Mouse (Mus musculus) cerebellum, adult 11 months (tissue): Measurements from ENCODE around the gene Gsg1l.

ENCODE experiments used
- DNase-seq: peaks from one replicate; pipeline ENCODE4 v3.0.0; 2022

The Gsg1l gene

DNA sequence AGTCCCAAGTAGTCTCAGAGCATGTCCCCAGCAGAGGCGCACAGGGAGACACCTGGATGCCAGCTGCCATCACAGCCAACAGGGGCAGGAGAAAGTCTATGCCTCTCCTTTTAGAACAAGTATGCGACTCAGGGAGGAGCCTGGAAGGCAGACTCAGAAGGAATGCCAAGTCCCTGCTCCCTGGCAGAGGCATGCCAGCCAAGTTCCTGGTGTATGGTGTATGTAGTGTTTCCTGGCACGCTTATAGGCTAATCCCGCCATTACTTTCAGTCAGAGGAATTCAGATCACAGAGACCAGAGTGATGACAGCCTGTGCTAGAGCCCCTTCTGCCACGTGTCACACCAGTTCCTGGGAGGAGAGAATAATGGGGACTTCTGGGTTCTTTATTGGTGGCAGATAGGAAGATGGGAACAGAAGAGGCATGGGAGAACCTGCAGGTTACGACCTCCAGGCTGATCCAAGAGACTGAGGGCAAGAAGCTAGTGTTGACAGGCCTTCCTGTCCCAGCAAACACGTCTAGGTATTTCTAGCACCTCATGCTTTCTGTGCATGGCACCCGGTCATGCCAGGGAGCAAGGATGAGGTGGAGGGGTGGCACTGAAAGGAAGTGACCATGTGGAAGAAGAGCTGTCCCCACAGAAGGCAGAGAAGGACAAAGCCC is 235.2 kb downstream of the Gsg1l start:
- DNase-seq, result no peak

DNA sequence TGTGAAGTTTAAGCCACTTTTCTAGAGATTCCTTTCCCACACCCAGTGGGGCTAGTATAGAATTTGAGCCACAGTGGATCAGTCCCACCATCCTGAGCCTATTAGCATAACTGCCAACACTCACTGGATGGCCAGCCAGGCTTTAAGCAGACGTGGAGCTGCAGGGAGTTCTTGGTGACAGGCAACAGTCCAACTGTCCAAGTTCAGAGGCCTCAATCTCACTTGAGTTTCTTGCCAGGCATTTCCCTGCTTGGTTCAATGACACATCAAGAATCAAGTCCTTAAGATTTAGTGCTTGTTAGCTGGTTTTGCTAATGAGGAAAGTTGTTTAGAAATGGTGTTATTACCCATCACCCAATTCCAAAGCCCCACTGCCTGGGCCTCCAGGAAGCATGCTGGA is 236.6 kb downstream of the Gsg1l start:
- DNase-seq, result no peak

DNA sequence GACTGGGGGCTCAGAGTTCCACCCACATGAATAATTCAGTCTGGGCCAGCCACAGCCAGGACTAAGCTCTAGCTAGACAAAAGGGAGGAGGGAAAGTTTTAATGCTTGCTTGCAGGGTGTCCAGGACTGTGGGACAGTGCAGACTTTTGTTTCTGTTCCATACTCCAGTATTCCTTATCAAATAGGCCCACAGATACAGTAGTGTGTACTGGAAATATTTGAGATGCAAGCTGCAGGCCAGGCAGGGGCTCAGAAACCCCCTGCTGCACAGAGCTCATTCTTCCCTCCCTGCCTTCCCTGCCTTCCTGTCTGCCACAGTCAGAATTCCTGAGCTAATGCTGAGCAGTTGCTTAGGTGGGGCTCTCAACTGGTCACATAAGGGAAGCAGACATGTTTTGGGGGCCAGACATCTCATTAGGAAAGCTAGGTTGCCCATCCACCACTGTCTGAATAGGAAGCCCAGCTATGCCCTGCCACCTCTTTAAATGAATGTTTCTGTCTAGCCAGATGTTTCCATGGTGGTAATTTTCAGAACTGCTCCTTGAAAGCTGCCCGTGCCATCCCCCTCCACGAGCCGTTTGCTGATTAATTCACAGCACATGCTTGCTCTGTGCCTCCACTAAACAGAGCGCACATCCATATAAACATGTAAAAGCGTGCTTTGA is 244.0 kb downstream of the Gsg1l start:
- no peak for DNase-seq

DNA sequence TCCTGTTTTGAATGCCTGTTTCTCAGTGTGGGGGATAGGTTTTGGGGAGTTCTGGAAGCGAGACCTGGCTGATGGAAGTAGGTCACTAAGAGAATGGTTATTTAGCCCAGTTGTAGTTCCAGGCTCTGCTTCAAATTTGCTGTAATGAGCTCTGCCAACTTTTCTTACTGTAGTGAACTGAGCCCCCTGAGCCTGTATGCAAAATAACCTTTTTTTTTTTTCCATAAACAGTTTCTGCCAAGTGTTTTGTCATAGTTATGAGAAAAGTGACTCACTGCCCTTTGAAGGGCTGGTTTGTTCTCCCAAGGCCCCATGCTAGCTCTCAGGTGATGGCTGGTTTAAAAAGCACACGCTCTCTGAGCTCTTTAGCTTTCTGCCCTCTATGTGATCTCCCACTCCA is 248.7 kb downstream of the Gsg1l start:
- no peak for DNase-seq

DNA sequence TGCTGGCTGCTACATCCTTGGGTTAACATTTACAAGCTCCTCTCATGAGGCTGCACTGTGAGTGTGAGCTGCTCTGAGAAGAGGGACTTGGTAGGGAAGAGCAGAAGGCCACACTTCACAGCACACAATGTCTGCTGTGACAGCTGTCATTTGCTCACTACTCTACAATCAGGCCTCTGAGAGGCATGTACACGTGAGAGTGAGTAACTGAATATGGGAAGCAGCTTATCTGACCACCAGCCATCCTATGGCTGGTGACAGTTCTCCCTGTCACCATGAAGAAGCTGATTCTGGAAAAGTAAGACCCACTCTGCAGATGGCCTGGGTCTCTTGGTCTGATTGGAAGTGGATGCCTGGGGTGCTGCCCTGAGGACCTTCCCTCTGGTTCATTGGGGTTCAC is 249.4 kb downstream of the Gsg1l start:
- no peak for DNase-seq

DNA sequence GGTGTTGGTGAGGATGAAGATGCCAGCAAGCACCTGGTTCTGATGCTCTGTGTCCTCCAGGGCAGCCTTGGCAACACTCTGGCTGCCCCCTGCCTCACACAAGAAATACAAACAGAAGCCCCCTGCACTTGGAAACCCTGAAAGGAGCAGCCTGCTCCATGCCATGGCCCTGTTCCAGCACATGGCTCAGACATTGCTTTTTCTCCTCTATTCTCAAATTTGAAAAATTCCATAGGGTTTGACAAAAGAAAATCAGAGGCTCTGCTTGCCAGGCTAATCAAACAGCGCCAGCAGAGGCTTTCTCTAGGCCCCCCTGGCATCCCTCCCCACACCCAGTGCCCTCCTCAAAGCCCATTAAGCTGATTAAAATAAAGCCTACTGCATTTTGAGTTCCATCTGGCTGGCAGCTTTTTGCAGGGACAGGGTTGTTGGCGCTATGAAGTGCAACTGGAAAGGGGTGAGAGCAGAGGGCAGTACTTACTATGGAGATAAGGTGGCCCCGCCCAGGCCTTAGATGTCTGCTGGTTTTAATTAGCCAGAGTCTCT is 253.0 kb downstream of the Gsg1l start:
- DNase-seq, result no peak

DNA sequence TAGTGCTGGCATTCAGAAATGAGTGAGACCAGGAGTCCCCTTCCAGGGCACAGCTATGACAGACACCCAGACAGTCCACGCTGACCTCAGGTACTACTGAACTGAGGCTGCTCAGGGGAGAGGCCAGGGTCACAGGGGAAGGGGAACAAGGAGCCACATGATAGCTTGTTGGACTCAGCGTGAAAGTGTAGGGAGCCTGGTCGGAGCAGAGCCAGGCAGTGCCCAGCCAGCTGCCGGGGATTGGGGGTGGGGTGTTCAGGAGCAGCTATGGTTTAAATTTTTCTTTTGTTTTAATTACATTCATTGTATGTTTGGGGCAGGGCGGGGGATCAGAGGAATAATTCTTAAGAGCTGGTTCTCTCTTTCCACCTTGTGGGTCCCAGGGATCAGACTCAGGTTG is 253.7 kb downstream of the Gsg1l start:
- DNase-seq, result no peak
